Mouse (Mus musculus) thymus, postnatal 36 days (tissue): ENCODE measurements around the gene Zmym5.
"Not testable (repeated sequence)": the region's sequence is repeated elsewhere in the genome, so short reads cannot be mapped to it uniquely, and the experiment has no call there.

Experiments
- DNase-seq, 2 experiments: peaks; one replicate each; pipeline ENCODE4 v3.0.0; 2022; ENCODE audit warnings: mixed read lengths in 2 of 2

The Zmym5 gene

GRCm38 (mm10) chr14:56776571-56777238 lies 34.8 kb downstream of the Zmym5 start:
- peak; percentile 40 to 65 for DNase-seq

- no peak for DNase-seq
Observed at GRCm38 (mm10) chr14:56775416-56775815, 36.1 kb downstream of the Zmym5 start.

- DNase-seq, result not testable (repeated sequence)
Observed at GRCm38 (mm10) chr14:56766438-56766837, 45.1 kb downstream of the Zmym5 start.

- not testable (repeated sequence) for DNase-seq
Observed at GRCm38 (mm10) chr14:56765117-56765516, 46.4 kb downstream of the Zmym5 start.

GRCm38 (mm10) chr14:56751282-56751681 lies 60.2 kb downstream of the Zmym5 start:
- no peak for DNase-seq
